Mouse (Mus musculus): Measurements from ENCODE around the gene U2af1.

GRCm38 (mm10) chr17:31692918-31693317, 34.2 kb upstream of the U2af1 start:
- TF ChIP-seq POLR2A (IDR thresholded peaks at IDR 0.05; ENCODE audit: control insufficient read depth in 1 of 2, insufficient read depth in 1 of 2, low read depth in 1 of 2, low read length in 2 of 2, poor library complexity in 1 of 2) (no peak), POLR2AphosphoS2 (IDR thresholded peaks at IDR 0.05; ENCODE audit: low read length) (no peak), MAZ (IDR thresholded peaks at IDR 0.05; ENCODE audit: low read depth, low read length) (no peak), SMC3 (IDR thresholded peaks at IDR 0.05; ENCODE audit: low read depth, low read length) (no peak)

Measured in MEL (cell line).